ENCODE assay signal across 20 mouse cellular contexts in genomic region chr7:74399154-74399553, GRCm38 (mm10).
"Had no signal": no experiment of that assay in that cellular context is flagged by ENCODE, and none has a peak within 500 bp of the region (broad histone marks: within the 10 kb centered on the region; RNA-seq: fewer than 3 reads in every experiment).

No protein-coding gene starts in this region.

- H3K4me2 ChIP-seq: intestine, embryonic 15.5 days; limb, embryonic 12.5 days; limb, embryonic 15.5 days; liver, embryonic 11.5 days; lung, embryonic 14.5 days; midbrain, embryonic 12.5 days; midbrain, embryonic 15.5 days; neural tube, embryonic 12.5 days; neural tube, embryonic 15.5 days; stomach, embryonic 15.5 days had no signal

- H3K27ac ChIP-seq: intestine, embryonic 15.5 days; left cerebral cortex, adult 2 months; limb, embryonic 12.5 days; limb, embryonic 15.5 days; liver, embryonic 14.5 days; macrophage; midbrain, embryonic 12.5 days; midbrain, embryonic 15.5 days; neural tube, embryonic 12.5 days; neural tube, embryonic 15.5 days; stomach, embryonic 15.5 days had no signal

- H3K36me3 ChIP-seq: intestine, embryonic 15.5 days; limb, embryonic 12.5 days; limb, embryonic 15.5 days; midbrain, embryonic 12.5 days; midbrain, embryonic 15.5 days; neural tube, embryonic 12.5 days; neural tube, embryonic 15.5 days; stomach, embryonic 15.5 days had no signal

- H3K9ac ChIP-seq: intestine, embryonic 15.5 days; limb, embryonic 12.5 days; limb, embryonic 15.5 days; liver, embryonic 14.5 days; liver, postnatal 0 days; lung, embryonic 14.5 days; midbrain, embryonic 12.5 days; midbrain, embryonic 15.5 days; neural tube, embryonic 12.5 days; neural tube, embryonic 15.5 days; stomach, embryonic 15.5 days had no signal

- H3K9me3 ChIP-seq: intestine, embryonic 15.5 days; limb, embryonic 12.5 days; limb, embryonic 15.5 days; midbrain, embryonic 12.5 days; midbrain, embryonic 15.5 days; neural tube, embryonic 12.5 days; neural tube, embryonic 15.5 days; stomach, embryonic 15.5 days had no signal

- H3K4me1 ChIP-seq: intestine, embryonic 15.5 days; limb, embryonic 12.5 days; midbrain, embryonic 12.5 days; midbrain, embryonic 15.5 days; stomach, embryonic 15.5 days had no signal

- H3K27me3 ChIP-seq: intestine, embryonic 15.5 days; limb, embryonic 15.5 days; midbrain, embryonic 12.5 days; midbrain, embryonic 15.5 days; neural tube, embryonic 12.5 days; neural tube, embryonic 15.5 days; stomach, embryonic 15.5 days had no signal

- DNase-seq: layer of hippocampus, postnatal 36 days; liver, postnatal 0 days; lung, embryonic 14.5 days; right cerebral cortex, adult 18-20 months; right cerebral cortex, postnatal 25 days; spleen, adult 18-20 months; thymus, postnatal 25 days had no signal

- H3K4me3 ChIP-seq: intestine, embryonic 15.5 days; left cerebral cortex, adult 2 months; limb, embryonic 12.5 days; limb, embryonic 15.5 days; midbrain, embryonic 12.5 days; midbrain, embryonic 15.5 days; neural tube, embryonic 12.5 days; neural tube, embryonic 15.5 days; stomach, embryonic 15.5 days had no signal

- ATAC-seq: intestine, embryonic 15.5 days; liver, postnatal 0 days; lung, postnatal 0 days; midbrain, embryonic 15.5 days had no signal
